Mouse (Mus musculus) heart, embryonic 14.5 days (tissue): ENCODE measurements at regions not wholly inside any gene's neighbourhood (a gene's known extent, or its start where the extent isn't known, plus 50 kb on each side); places are given as distances from the start of the nearest gene placed in this dataset.

ENCODE experiments used
- ATAC-seq: fragments of 200-750 bp; cut with Nextera tagmentation; 2 replicates; pipeline ENCODE4 v1.8.0; 2017; ENCODE audit warnings: low read depth, moderate TSS enrichment; ENCODE audit not compliant: insufficient number of reproducible peaks, insufficient read depth, low FRiP score
- H3K27ac ChIP-seq, 2 experiments: fragments of 200-500 bp in 1 of 2; fragments of 300-500 bp in 1 of 2; sonication (generic) in 1 of 2; replicated peaks in 1 of 2; 2 replicates each; pipeline ENCODE4 v1.5.1; 2012 to 2014; ENCODE audit warnings: low read depth in 2 of 2, low read length in 2 of 2, control low read depth in 1 of 2, mild to moderate bottlenecking in 1 of 2, mixed read lengths in 1 of 2; ENCODE audit not compliant: control insufficient read depth in 1 of 2, insufficient read depth in 1 of 2
- H3K27me3 ChIP-seq: fragments of 300-500 bp; sonication (generic); 2 replicates; pipeline ENCODE4 v1.6.1; 2014; ENCODE audit warnings: mild to moderate bottlenecking, low read length, control low read depth; ENCODE audit not compliant: control insufficient read depth, insufficient read depth
- H3K36me3 ChIP-seq: fragments of 300-500 bp; sonication (generic); 2 replicates; pipeline ENCODE4 v1.6.1; 2014; ENCODE audit warnings: mild to moderate bottlenecking, control low read depth, low read length, mixed read lengths; ENCODE audit not compliant: control insufficient read depth, insufficient read depth
- H3K4me1 ChIP-seq, 2 experiments: fragments of 200-500 bp in 1 of 2; fragments of 300-500 bp in 1 of 2; sonication (generic) in 1 of 2; 2 replicates each; pipeline ENCODE4 v1.6.1; 2012 to 2014; ENCODE audit warnings: low read length in 2 of 2, control low read depth in 1 of 2, mixed read lengths in 1 of 2; ENCODE audit not compliant: control insufficient read depth in 2 of 2, insufficient read depth in 2 of 2
- H3K4me2 ChIP-seq: fragments of 300-500 bp; sonication (generic); 2 replicates; pipeline ENCODE4 v1.6.1; 2014; ENCODE audit warnings: mild to moderate bottlenecking, low read length
- H3K4me3 ChIP-seq, 2 experiments: fragments of 200-500 bp in 1 of 2; fragments of 300-500 bp in 1 of 2; sonication (generic) in 1 of 2; 2 replicates each; pipeline ENCODE4 v1.5.1; 2012 to 2014; ENCODE audit warnings: low read length in 2 of 2, mild to moderate bottlenecking in 2 of 2, control low read depth in 1 of 2, low read depth in 1 of 2, moderate library complexity in 1 of 2; ENCODE audit not compliant: control insufficient read depth in 1 of 2, insufficient read depth in 1 of 2
- H3K9ac ChIP-seq: fragments of 300-500 bp; sonication (generic); 2 replicates; pipeline ENCODE4 v1.6.1; 2014; ENCODE audit warnings: mild to moderate bottlenecking, low read length
- H3K9me3 ChIP-seq: fragments of 300-500 bp; sonication (generic); 2 replicates; pipeline ENCODE4 v1.6.1; 2016; ENCODE audit warnings: low read length, control low read depth; ENCODE audit not compliant: control insufficient read depth
- WGBS: fragments of 180-500 bp; shearing (Covaris S2); extraction: QIAGEN DNeasy Blood & Tissue Kit; methylation state at CpG from one replicate; pipeline ENCODE4 v1.1.7; 2014; 5-methylcytosine and 5-hydroxymethylcytosine counted together

DNA sequence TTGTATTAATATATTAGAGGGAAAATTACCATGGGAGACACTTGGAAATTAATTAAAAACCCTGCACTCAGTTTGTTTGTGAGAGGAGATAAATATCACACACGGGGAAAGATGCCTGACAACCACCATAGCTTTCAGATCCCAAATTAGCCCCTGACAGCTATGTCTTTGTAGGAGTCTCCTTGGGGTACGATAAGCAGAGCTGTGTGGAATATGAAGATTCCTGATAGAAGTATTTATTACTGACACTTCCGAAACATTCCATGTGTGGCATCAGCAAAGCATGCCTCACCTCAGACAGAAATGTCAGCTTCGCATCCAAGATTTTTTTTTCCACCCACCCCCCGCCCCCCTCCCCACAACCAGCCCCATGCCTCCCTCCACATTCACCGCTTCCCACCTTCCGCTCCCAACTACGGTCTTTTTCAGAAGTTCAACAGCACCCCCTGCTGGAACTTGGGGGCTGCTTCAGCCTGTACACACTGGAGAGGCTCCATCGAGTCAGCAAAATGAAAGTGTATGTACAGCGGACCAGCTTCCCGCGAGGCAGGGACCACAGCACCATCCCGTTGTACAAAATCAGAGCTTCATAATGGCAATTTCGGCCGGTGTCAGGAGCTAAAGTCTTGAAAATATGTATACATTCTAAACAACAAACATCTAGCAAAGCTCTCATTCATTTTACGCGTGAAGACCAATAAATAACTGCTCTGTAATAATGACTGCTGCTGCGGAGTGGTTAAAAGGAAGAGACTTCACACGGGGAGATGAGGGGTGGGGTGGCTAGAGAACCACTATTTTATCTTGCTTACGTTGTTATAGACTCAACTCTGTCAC is 66.7 kb downstream of the Rwdd3 start:
- Histone ChIP-seq H3K4me1 (no peaks in the 10 kb centered on the region), H3K27ac (no peak overlapping the region), H3K4me3 (peak overlapping the region; percentile 20 to 21), H3K9ac (peak overlapping the region; percentile 4; the same call in 1 of the 2 replicates), H3K27me3 (no peaks in the 10 kb centered on the region), H3K36me3 (no peaks in the 10 kb centered on the region), H3K9me3 (no peaks in the 10 kb centered on the region), H3K4me2 (peak overlapping the region; percentile 52)
- ATAC-seq, result 0 out of 2 replicates have a peak, but pooled peaks have one; percentile 59
- WGBS, result 30% methylated on average over 20 of the region's 20 CpGs

DNA sequence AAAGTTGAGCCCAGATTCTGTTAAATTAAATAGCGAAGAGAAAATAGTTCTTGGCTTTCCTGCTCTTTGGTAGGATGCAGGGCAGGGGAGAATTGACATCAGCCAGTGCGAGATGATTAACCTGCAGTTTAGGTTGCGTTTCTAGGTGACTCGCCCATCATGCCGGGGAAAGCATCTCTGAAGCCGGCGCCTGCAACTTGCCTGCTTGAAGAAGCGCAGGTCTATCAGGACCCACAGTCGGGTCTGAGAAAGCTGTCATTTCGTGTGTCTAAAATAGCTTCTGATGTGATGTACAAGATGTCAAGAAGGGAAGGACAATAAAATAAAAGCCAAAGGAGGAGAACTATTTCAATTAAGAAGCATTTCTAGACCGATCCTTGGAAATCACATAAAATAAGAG is 68.6 kb downstream of the Rwdd3 start:
- H3K36me3 ChIP-seq, result no peaks in the 10 kb centered on the region
- no peak overlapping the region for H3K9ac ChIP-seq
- H3K27ac ChIP-seq, result no peak overlapping the region
- H3K9me3 ChIP-seq, result no peaks in the 10 kb centered on the region
- no peaks in the 10 kb centered on the region for H3K27me3 ChIP-seq
- no peak for ATAC-seq
- H3K4me1 ChIP-seq, result no peaks in the 10 kb centered on the region
- H3K4me2 ChIP-seq, result no peak overlapping the region
- WGBS, result 67% methylated on average over 11 of the region's 11 CpGs
- no peak overlapping the region for H3K4me3 ChIP-seq

DNA sequence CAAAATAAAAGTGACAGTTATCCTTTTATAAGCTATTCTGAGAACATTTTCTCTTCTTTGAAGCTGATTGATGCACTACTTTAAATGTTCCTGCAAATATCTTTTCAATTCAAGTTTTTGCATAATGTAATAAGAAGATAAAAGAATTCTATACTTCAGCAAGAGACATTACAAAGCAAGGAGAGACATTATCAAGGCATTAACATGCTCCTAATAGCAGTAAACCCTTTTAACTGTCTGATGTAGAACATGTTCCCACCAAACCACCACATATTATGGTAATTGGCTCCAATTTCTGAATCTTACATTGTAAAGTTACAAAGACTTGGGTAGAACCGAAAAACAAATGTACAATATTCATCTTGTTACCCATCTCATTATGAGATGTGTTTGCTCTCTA is 69.4 kb downstream of the Rwdd3 start:
- H3K27ac ChIP-seq, result no peak overlapping the region
- H3K4me2 ChIP-seq, result no peak overlapping the region
- H3K9ac ChIP-seq, result no peak overlapping the region
- no peaks in the 10 kb centered on the region for H3K4me1 ChIP-seq
- no peak for ATAC-seq
- no peak overlapping the region for H3K4me3 ChIP-seq
- no peaks in the 10 kb centered on the region for H3K9me3 ChIP-seq
- no peaks in the 10 kb centered on the region for H3K36me3 ChIP-seq
- WGBS, result 83% methylated on average over 1 of the region's 1 CpGs
- no peaks in the 10 kb centered on the region for H3K27me3 ChIP-seq

DNA sequence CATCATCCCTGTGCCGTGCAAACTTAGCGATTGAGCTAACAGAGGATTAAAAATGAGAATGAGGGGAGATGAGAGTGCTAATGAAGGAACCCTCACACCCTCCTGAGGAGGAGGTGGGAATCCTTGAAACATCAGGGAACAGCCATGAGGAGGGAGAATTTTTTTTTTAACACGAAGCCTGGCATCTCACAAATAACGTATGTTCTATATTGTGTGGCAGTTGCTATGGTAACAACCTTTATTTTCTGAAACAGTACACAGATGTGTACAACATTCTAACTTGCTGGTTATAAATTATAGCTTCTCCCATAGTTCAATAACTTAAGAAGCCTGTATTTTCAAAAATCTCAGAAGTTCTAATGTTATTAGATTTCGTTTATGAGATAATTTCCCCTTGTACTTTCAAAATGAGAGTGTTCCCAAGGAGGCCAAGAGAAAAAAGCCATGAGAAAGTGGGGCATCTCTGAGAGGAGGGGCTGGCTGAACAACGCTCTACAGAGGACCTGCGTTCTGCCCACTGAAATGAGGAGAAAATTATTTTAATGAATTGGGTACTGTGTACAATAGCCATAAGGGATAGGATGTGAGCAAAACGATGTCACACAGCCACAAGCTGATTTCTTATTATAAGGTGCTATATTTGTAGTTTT is 71.2 kb downstream of the Rwdd3 start:
- Histone ChIP-seq H3K27me3 (no peaks in the 10 kb centered on the region), H3K4me1 (no peaks in the 10 kb centered on the region), H3K9me3 (no peaks in the 10 kb centered on the region), H3K27ac (no peak overlapping the region), H3K36me3 (no peaks in the 10 kb centered on the region), H3K9ac (no peak overlapping the region), H3K4me2 (no peak overlapping the region), H3K4me3 (no peak overlapping the region)
- no peak for ATAC-seq
- WGBS, result 81% methylated on average over 8 of the region's 8 CpGs

DNA sequence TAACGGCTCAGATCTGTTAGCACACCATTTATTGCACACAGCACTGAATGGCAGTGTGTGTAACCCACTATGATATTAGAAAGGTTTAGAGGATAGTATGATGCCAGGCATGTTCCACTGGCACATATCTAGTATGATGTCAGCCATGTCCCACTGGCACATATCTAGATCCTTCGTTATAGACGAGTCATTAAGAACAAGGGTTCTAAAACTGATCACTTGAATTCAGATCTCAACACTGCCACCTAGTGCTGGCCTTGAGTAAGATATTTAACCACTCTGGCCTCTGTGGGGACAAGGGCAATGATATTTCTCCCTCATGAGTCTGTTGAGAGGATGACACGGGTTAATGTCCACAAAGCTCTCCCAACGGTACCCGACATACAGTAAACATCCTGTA is 78.0 kb downstream of the Rwdd3 start:
- Histone ChIP-seq H3K9me3 (no peaks in the 10 kb centered on the region), H3K9ac (no peak overlapping the region), H3K4me2 (no peak overlapping the region), H3K27ac (no peak overlapping the region), H3K4me3 (no peak overlapping the region), H3K36me3 (no peaks in the 10 kb centered on the region), H3K27me3 (no peaks in the 10 kb centered on the region), H3K4me1 (no peaks in the 10 kb centered on the region)
- 40% methylated on average over 6 of the region's 6 CpGs for WGBS
- no peak for ATAC-seq

DNA sequence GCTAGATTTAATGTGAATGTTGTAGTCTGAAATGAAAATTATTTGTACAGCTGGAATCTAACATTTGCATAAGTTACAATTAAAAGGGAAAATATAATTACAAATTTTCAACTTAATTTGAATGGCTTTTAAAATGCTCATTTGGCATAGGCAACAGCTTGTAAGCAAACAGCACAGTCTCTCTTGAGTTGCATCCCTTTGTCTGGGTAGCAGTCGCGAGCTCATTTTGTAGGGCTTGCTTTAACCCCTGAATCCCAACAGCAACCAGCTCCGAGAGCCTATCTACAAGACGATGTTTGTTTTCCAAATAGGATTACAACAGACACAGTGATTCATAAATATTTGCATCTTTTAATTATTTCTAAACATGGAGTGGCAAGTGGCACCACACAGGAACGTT is 82.8 kb downstream of the Rwdd3 start:
- Histone ChIP-seq H3K27ac (no peak overlapping the region), H3K4me2 (no peak overlapping the region), H3K27me3 (no peaks in the 10 kb centered on the region), H3K4me3 (no peak overlapping the region), H3K9ac (no peak overlapping the region), H3K36me3 (no peaks in the 10 kb centered on the region), H3K9me3 (no peaks in the 10 kb centered on the region), H3K4me1 (no peaks in the 10 kb centered on the region)
- 59% methylated on average over 5 of the region's 5 CpGs for WGBS
- no peak for ATAC-seq

DNA sequence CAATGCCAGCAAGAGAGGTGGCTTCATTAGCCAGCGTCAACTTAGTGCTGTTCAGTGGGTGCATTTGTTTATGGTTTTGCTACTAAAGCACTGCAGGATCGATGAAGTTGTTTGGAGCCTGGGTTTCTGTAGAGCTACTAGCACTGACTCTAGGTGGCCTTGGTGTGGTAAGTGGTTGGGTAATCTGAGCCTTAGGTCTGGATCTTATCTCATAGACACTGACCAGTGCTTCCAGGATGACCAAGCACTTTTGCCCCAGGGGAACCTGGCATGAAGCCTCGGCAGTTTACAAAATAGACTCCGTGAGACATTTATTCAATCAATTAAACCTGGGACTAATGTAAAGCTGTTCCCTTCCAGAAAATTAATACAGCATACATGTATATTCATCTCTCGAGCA is 102.8 kb downstream of the Rwdd3 start:
- H3K4me1 ChIP-seq, result no peaks in the 10 kb centered on the region
- 62% methylated on average over 5 of the region's 5 CpGs for WGBS
- H3K4me2 ChIP-seq, result no peak overlapping the region
- no peak overlapping the region for H3K4me3 ChIP-seq
- no peak for ATAC-seq
- no peaks in the 10 kb centered on the region for H3K27me3 ChIP-seq
- no peaks in the 10 kb centered on the region for H3K36me3 ChIP-seq
- H3K9ac ChIP-seq, result no peak overlapping the region
- H3K9me3 ChIP-seq, result no peaks in the 10 kb centered on the region
- no peak overlapping the region for H3K27ac ChIP-seq
